Mouse (Mus musculus) lung, postnatal 0 days (tissue): ENCODE results near the gene Olfr323.

ENCODE experiments used
- CTCF ChIP-seq: IDR thresholded peaks from 2 replicates; pipeline ENCODE4 v1.5.1; 2016; ENCODE audit warnings: antibody characterized with exemption, mild to moderate bottlenecking
- EP300 ChIP-seq: IDR thresholded peaks from 2 replicates; pipeline ENCODE4 v1.6.1; 2016; ENCODE audit warnings: antibody characterized with exemption, mild to moderate bottlenecking, control low read depth

DNA sequence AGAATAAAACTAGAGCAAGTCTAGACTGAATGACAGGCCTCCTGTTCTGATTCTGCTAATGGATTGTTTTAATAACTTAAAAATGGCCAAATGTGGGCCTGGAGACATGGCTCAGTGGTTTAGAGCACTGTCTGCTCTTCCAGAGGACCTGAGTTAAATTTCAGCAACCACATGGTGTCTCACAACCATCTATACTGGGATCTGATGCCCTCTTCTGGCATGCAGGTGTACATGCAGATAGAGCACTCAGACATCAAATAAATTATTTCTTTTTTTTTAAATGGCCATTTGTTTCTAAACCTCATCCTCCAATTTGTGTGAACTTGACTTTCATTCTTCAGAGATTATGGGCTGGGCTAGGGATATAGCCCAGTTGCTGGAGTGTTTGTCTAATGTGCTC is 39.0 kb upstream of the Olfr323 start:
- TF ChIP-seq CTCF (no peak), EP300 (no peak)
